Mouse (Mus musculus) erythroblast, embryonic 14.5 days (primary cell): ENCODE results near the gene Fam117a.

Experiments used
- GATA1 ChIP-seq: IDR thresholded peaks from 2 replicates; pipeline ENCODE4 v1.6.1; 2012; ENCODE audit warnings: low read length, inconsistent platforms, mixed read lengths
- TAL1 ChIP-seq: IDR thresholded peaks from 3 replicates; pipeline ENCODE4 v1.6.1; 2012; ENCODE audit warnings: low read length, inconsistent platforms, mixed read lengths

GRCm38 (mm10) chr11:95384319-95384972, 47.6 kb downstream of the Fam117a start, which contains the start of gene Slc35b1:
- TF ChIP-seq GATA1 (peak; percentile 59; the same call in 1 of the 2 replicates), TAL1 (no peak)
